ENCODE assay signal across 10 mouse cellular contexts in genomic region chr11:46213844-46214243, GRCm38 (mm10). TPM values are rescaled to one million over a fixed set of nuclear protein-coding genes. Genes with fewer than 3 reads are reported as not detected.
A peak's percentile ranks its signal among the peaks of the same experiment; 100 is the strongest.
DNase-seq lines count a peak whose midpoint lies in the region; ATAC-seq lines count a peak whose summit lies in the region.
"Had no signal": no experiment of that assay in that cellular context is flagged by ENCODE, and none has a peak within 500 bp of the region (broad histone marks: within the 10 kb centered on the region; RNA-seq: fewer than 3 reads in every experiment).

No protein-coding gene starts in this region.

- H3K9ac ChIP-seq in midbrain, embryonic 15.5 days: no peak overlapping the region
- no peak overlapping the region for H3K9ac ChIP-seq in midbrain, embryonic 14.5 days (replicated peaks; ENCODE audit: low read length)
- no peak overlapping the region for H3K9ac ChIP-seq in limb, embryonic 13.5 days
- no peak overlapping the region for H3K9ac ChIP-seq in stomach, embryonic 14.5 days (replicated peaks; ENCODE audit: low read depth, low read length)
- H3K9ac ChIP-seq: forebrain, postnatal 0 days had no signal

- no peaks in the 10 kb centered on the region for H3K36me3 ChIP-seq in heart, embryonic 10.5 days
- no peaks in the 10 kb centered on the region for H3K36me3 ChIP-seq in midbrain, embryonic 15.5 days (replicated peaks)
- peaks cover 30% of the 10 kb centered on the region for H3K36me3 ChIP-seq in midbrain, embryonic 14.5 days (ENCODE audit: control insufficient read depth, insufficient read depth, low read length)
- 0 out of 2 replicates have a peak, but pooled peaks cover 5% of the 10 kb centered on the region for H3K36me3 ChIP-seq in limb, embryonic 13.5 days
- no peaks in the 10 kb centered on the region for H3K36me3 ChIP-seq in stomach, embryonic 14.5 days (ENCODE audit: control insufficient read depth, insufficient read depth, low read length)

- H3K27ac ChIP-seq in heart, embryonic 10.5 days: peak overlapping the region; percentile 93
- H3K27ac ChIP-seq in midbrain, embryonic 15.5 days: peak overlapping the region; percentile 6; the same call in 1 of the 2 replicates
- no peak overlapping the region for H3K27ac ChIP-seq in midbrain, embryonic 14.5 days (replicated peaks; ENCODE audit: low read depth, low read length)
- H3K27ac ChIP-seq in limb, embryonic 13.5 days: peak overlapping the region; percentile 86
- peak overlapping the region; percentile 99 for H3K27ac ChIP-seq in stomach, embryonic 14.5 days (ENCODE audit: low read length)

- H3K4me3 ChIP-seq in heart, embryonic 10.5 days: no peak overlapping the region
- H3K4me3 ChIP-seq in midbrain, embryonic 15.5 days: no peak overlapping the region
- no peak overlapping the region for H3K4me3 ChIP-seq in midbrain, embryonic 14.5 days (replicated peaks; ENCODE audit: low read depth, low read length)
- no peak overlapping the region for H3K4me3 ChIP-seq in limb, embryonic 13.5 days
- no peak overlapping the region for H3K4me3 ChIP-seq in stomach, embryonic 14.5 days (ENCODE audit: low read depth, low read length)

- H3K4me2 ChIP-seq in midbrain, embryonic 15.5 days: no peak overlapping the region
- H3K4me2 ChIP-seq in midbrain, embryonic 14.5 days (ENCODE audit: low read length): no peak overlapping the region
- no peak overlapping the region for H3K4me2 ChIP-seq in limb, embryonic 13.5 days (replicated peaks)
- no peak overlapping the region for H3K4me2 ChIP-seq in stomach, embryonic 14.5 days (replicated peaks; ENCODE audit: low read depth, low read length)

- H3K9me3 ChIP-seq in heart, embryonic 10.5 days: no peaks in the 10 kb centered on the region
- H3K9me3 ChIP-seq in midbrain, embryonic 15.5 days: no peaks in the 10 kb centered on the region
- H3K9me3 ChIP-seq in midbrain, embryonic 14.5 days (ENCODE audit: control insufficient read depth, low read length): no peaks in the 10 kb centered on the region
- H3K9me3 ChIP-seq in limb, embryonic 13.5 days: no peaks in the 10 kb centered on the region
- no peaks in the 10 kb centered on the region for H3K9me3 ChIP-seq in stomach, embryonic 14.5 days (ENCODE audit: control insufficient read depth, low read depth, low read length)

- 22% methylated on average over 5 of the region's 5 CpGs for WGBS in heart, embryonic 10.5 days
- 88% methylated on average over 5 of the region's 5 CpGs for WGBS in midbrain, embryonic 15.5 days
- 92% methylated on average over 5 of the region's 5 CpGs for WGBS in midbrain, embryonic 14.5 days
- 23% methylated on average over 5 of the region's 5 CpGs for WGBS in limb, embryonic 13.5 days
- 28% methylated on average over 5 of the region's 5 CpGs for WGBS in stomach, embryonic 14.5 days

- peaks cover 69% of the 10 kb centered on the region for H3K4me1 ChIP-seq in heart, embryonic 10.5 days
- peaks cover 29% of the 10 kb centered on the region for H3K4me1 ChIP-seq in midbrain, embryonic 15.5 days
- peaks cover 17% of the 10 kb centered on the region for H3K4me1 ChIP-seq in midbrain, embryonic 14.5 days (ENCODE audit: control insufficient read depth, insufficient read depth, low read length)
- peaks cover 33% of the 10 kb centered on the region for H3K4me1 ChIP-seq in limb, embryonic 13.5 days
- peaks cover 33% of the 10 kb centered on the region for H3K4me1 ChIP-seq in stomach, embryonic 14.5 days (ENCODE audit: control insufficient read depth, insufficient read depth, low read length)

- no peak for ATAC-seq in midbrain, embryonic 15.5 days (replicated peaks)
- ATAC-seq in midbrain, embryonic 14.5 days (ENCODE audit: low FRiP score, low TSS enrichment): no peak
- ATAC-seq in limb, embryonic 13.5 days (ENCODE audit: low FRiP score, low read depth): peak; percentile 91
- peak; percentile 82; the same call in 1 of the 2 replicates for ATAC-seq in stomach, embryonic 14.5 days (ENCODE audit: insufficient number of reproducible peaks, insufficient read depth, low FRiP score, low read depth)
- no peak for ATAC-seq in erythroblast, adult 5-6 weeks (replicated peaks; ENCODE audit: low FRiP score, poor library complexity, severe bottlenecking)
- ATAC-seq: forebrain, postnatal 0 days had no signal

- no peaks in the 10 kb centered on the region for H3K27me3 ChIP-seq in heart, embryonic 10.5 days (ENCODE audit: insufficient read depth, poor library complexity, severe bottlenecking)
- H3K27me3 ChIP-seq in midbrain, embryonic 15.5 days (replicated peaks): no peaks in the 10 kb centered on the region
- H3K27me3 ChIP-seq in midbrain, embryonic 14.5 days (ENCODE audit: control insufficient read depth, insufficient read depth, low read length): no peaks in the 10 kb centered on the region
- no peaks in the 10 kb centered on the region for H3K27me3 ChIP-seq in limb, embryonic 13.5 days
- H3K27me3 ChIP-seq in stomach, embryonic 14.5 days (ENCODE audit: control insufficient read depth, insufficient read depth, low read length): no peaks in the 10 kb centered on the region

- DNase-seq in heart, embryonic 10.5 days (ENCODE audit: low spot score): peak; percentile 90
- DNase-seq in heart, adult 8-10 months (ENCODE audit: low spot score): no peak
- DNase-seq in midbrain, embryonic 14.5 days: no peak
- DNase-seq in gastrocnemius, adult 8-10 months (ENCODE audit: low spot score in 2 of 2): no peak
- DNase-seq: forebrain, postnatal 0 days; left cerebral cortex, postnatal 4 days had no signal

RNA-seq across cellular contexts. Expression of gene Fndc9, which starts 21.5 kb away (rescaled TPM):
- 0.07 and 0.18 TPM in 2 replicates for polyA plus RNA-seq in heart, embryonic 10.5 days (2016; fragmentation: Nextera tagmentation; extraction: Ambion mirVana)
- not detected for total RNA-seq in heart, adult 8-10 months (2022)
- polyA plus RNA-seq in midbrain, embryonic 15.5 days (2015; fragmentation: Nextera tagmentation; extraction: Ambion mirVana): 8.4 and 10.0 TPM in 2 replicates
- 7.9 and 8.7 TPM in 2 replicates for polyA plus RNA-seq in midbrain, embryonic 14.5 days (2014; fragmentation: Nextera tagmentation; extraction: Ambion mirVana)
- polyA plus RNA-seq in limb, embryonic 13.5 days (2015; fragmentation: Nextera tagmentation; extraction: Ambion mirVana): 0.15 and 0.18 TPM in 2 replicates
- 0.18 and 0.35 TPM in 2 replicates for polyA plus RNA-seq in stomach, embryonic 14.5 days (2014; fragmentation: Nextera tagmentation; extraction: Ambion mirVana)
- not detected in 2 replicates for total RNA-seq in erythroblast, adult 5-6 weeks (2015; ENCODE audit: low replicate concordance)
- not detected in 2 replicates for total RNA-seq in erythroblast, adult 5-6 weeks (2017; ENCODE audit: low replicate concordance)
- total RNA-seq in gastrocnemius, adult 8-10 months (2022): not detected

RNA-seq across cellular contexts. Expression of gene Nipal4, which starts 47.5 kb away (rescaled TPM):
- 7.8 and 15.7 TPM in 2 replicates for polyA plus RNA-seq in heart, embryonic 10.5 days (2016; fragmentation: Nextera tagmentation; extraction: Ambion mirVana)
- under 1 TPM in 1 of 4 experiments, not detected in 3; 0.08 TPM for total RNA-seq in heart, adult 8-10 months (2022)
- polyA plus RNA-seq in midbrain, embryonic 15.5 days (2015; fragmentation: Nextera tagmentation; extraction: Ambion mirVana): 0.43 TPM in 2 replicates
- 0.72 TPM in 1 of 2 replicates, not detected in the other for polyA plus RNA-seq in midbrain, embryonic 14.5 days (2014; fragmentation: Nextera tagmentation; extraction: Ambion mirVana)
- polyA plus RNA-seq in limb, embryonic 13.5 days (2015; fragmentation: Nextera tagmentation; extraction: Ambion mirVana): 1.4 and 1.7 TPM in 2 replicates
- polyA plus RNA-seq in stomach, embryonic 14.5 days (2014; fragmentation: Nextera tagmentation; extraction: Ambion mirVana): 4.0 and 5.1 TPM in 2 replicates
- not detected in 2 replicates for total RNA-seq in erythroblast, adult 5-6 weeks (2015; ENCODE audit: low replicate concordance)
- total RNA-seq in erythroblast, adult 5-6 weeks (2017; ENCODE audit: low replicate concordance): not detected in 2 replicates
- total RNA-seq in gastrocnemius, adult 8-10 months (2022): not detected

Comparison
In these comparisons a context has a peak if more than half of its experiments do, and no peak if none do; other contexts are left out.
1. ATAC-seq: peak in limb, embryonic 13.5 days (single experiment) and stomach, embryonic 14.5 days (single experiment); none in midbrain, embryonic 15.5 days (single experiment), midbrain, embryonic 14.5 days (single experiment) and erythroblast, adult 5-6 weeks (single experiment).